8 mouse cellular contexts compared by ENCODE assay signal in the genomic region with DNA sequence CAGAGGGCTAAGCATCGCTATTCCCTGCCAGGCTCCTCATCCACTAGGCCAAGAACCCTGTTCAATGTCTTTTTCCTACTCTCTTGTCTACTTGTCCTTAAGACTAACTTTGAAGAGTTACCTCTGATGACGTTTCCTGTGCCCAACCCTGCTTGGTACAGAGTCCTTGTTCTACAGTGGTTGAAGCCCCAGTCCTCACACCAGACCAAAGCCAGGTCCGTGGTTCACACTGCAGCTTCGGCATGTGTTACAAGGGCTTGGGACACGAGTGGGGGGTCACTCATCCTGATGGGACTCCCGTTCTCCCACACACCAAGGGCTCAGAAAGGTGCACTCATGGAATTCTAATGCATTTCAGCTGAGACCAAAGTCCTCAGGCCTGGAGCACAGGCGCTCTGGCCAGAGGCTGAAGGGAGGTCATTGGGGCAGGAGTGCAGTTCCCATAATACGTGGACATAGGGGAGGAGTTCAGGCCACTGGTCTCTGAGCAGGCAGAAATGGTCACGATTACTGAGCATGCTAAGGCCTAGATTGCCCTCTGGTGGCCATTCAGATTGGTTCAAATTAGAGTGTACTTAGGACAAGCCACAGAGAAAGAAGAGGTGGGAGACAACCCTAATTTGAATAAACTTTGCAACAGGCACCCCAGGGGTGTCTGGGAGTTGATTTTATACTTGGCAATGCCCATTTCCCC.
DNase-seq lines count a peak whose midpoint lies in the region; ATAC-seq lines count a peak whose summit lies in the region.

No protein-coding gene starts in this region.

- no peaks in the 10 kb centered on the region for H3K9me3 ChIP-seq in forebrain, embryonic 14.5 days (replicated peaks; ENCODE audit: control insufficient read depth, low read length)
- H3K9me3 ChIP-seq in forebrain, embryonic 10.5 days = peaks cover 5% of the 10 kb centered on the region; the same call in 1 of the 2 replicates
- H3K9me3 ChIP-seq in embryonic facial prominence, embryonic 10.5 days = peaks cover 3% of the 10 kb centered on the region
- no peaks in the 10 kb centered on the region for H3K9me3 ChIP-seq in liver, embryonic 16.5 days (replicated peaks; ENCODE audit: control insufficient read depth, low read length)

- H3K9ac ChIP-seq in forebrain, embryonic 14.5 days (ENCODE audit: low read length) = no peak overlapping the region
- H3K9ac ChIP-seq in liver, embryonic 16.5 days (ENCODE audit: low read depth, low read length) = no peak overlapping the region

- H3K27ac ChIP-seq in forebrain, embryonic 14.5 days (ENCODE audit: low read depth, low read length) = no peak overlapping the region
- H3K27ac ChIP-seq in forebrain, embryonic 10.5 days = no peak overlapping the region
- no peak overlapping the region for H3K27ac ChIP-seq in embryonic facial prominence, embryonic 10.5 days (replicated peaks)
- no peak overlapping the region for H3K27ac ChIP-seq in liver, embryonic 16.5 days (ENCODE audit: low read length)

- whole genome bisulfite sequencing in forebrain, embryonic 14.5 days = 80% methylated on average over 9 of the region's 9 CpGs
- 80% methylated on average over 9 of the region's 9 CpGs for WGBS in forebrain, embryonic 10.5 days
- WGBS in embryonic facial prominence, embryonic 10.5 days = 84% methylated on average over 9 of the region's 9 CpGs
- WGBS in liver, embryonic 16.5 days (ENCODE audit: insufficient replicate concordance) = 51% methylated on average over 9 of the region's 9 CpGs

- H3K4me2 ChIP-seq in forebrain, embryonic 14.5 days (ENCODE audit: low read length) = no peak overlapping the region
- no peak overlapping the region for H3K4me2 ChIP-seq in liver, embryonic 16.5 days (ENCODE audit: low read depth, low read length)

- DNase-seq in forebrain, embryonic 14.5 days (ENCODE audit: low spot score) = peak; percentile 40
- DNase-seq in forebrain, embryonic 10.5 days (ENCODE audit: extremely low spot score, low spot score) = no peak
- peak; percentile 30 for DNase-seq in right cerebral cortex, adult 18-20 months
- DNase-seq in right cerebral cortex, postnatal 36 days (ENCODE audit: low spot score in 2 of 2) = no peak
- DNase-seq in embryonic facial prominence, embryonic 10.5 days (ENCODE audit: low spot score) = peak; percentile 29
- no peak for DNase-seq in neural tube, embryonic 10.5 days (ENCODE audit: extremely low spot score, low spot score)
- DNase-seq in urinary bladder, postnatal 10 days (ENCODE audit: low spot score) = no peak

- no peak overlapping the region for H3K4me3 ChIP-seq in forebrain, embryonic 14.5 days (ENCODE audit: low read depth, low read length)
- no peak overlapping the region for H3K4me3 ChIP-seq in forebrain, embryonic 10.5 days
- H3K4me3 ChIP-seq in embryonic facial prominence, embryonic 10.5 days = no peak overlapping the region
- H3K4me3 ChIP-seq in liver, embryonic 16.5 days (ENCODE audit: low read depth, low read length) = no peak overlapping the region

- H3K36me3 ChIP-seq in forebrain, embryonic 14.5 days (ENCODE audit: control insufficient read depth, insufficient read depth, low read length) = no peaks in the 10 kb centered on the region
- H3K36me3 ChIP-seq in forebrain, embryonic 10.5 days (replicated peaks) = no peaks in the 10 kb centered on the region
- no peaks in the 10 kb centered on the region for H3K36me3 ChIP-seq in embryonic facial prominence, embryonic 10.5 days (replicated peaks)
- no peaks in the 10 kb centered on the region for H3K36me3 ChIP-seq in liver, embryonic 16.5 days (ENCODE audit: control insufficient read depth, insufficient read depth)

- H3K27me3 ChIP-seq in forebrain, embryonic 14.5 days (replicated peaks; ENCODE audit: control insufficient read depth, insufficient read depth, low read length) = no peaks in the 10 kb centered on the region
- no peaks in the 10 kb centered on the region for H3K27me3 ChIP-seq in forebrain, embryonic 10.5 days (ENCODE audit: poor library complexity, severe bottlenecking)
- H3K27me3 ChIP-seq in embryonic facial prominence, embryonic 10.5 days (replicated peaks; ENCODE audit: low read depth, poor library complexity, severe bottlenecking) = no peaks in the 10 kb centered on the region
- H3K27me3 ChIP-seq in liver, embryonic 16.5 days (ENCODE audit: control insufficient read depth, insufficient read depth, low read depth, low read length) = no peaks in the 10 kb centered on the region

- ATAC-seq in forebrain, embryonic 14.5 days = no peak
- peak; percentile 91 for ATAC-seq in liver, embryonic 16.5 days (ENCODE audit: low read depth)

- no peaks in the 10 kb centered on the region for H3K4me1 ChIP-seq in forebrain, embryonic 14.5 days (ENCODE audit: control insufficient read depth, insufficient read depth, low read length)
- peaks cover 10% of the 10 kb centered on the region for H3K4me1 ChIP-seq in forebrain, embryonic 10.5 days
- H3K4me1 ChIP-seq in embryonic facial prominence, embryonic 10.5 days = peaks cover 12% of the 10 kb centered on the region
- H3K4me1 ChIP-seq in liver, embryonic 16.5 days (ENCODE audit: control insufficient read depth, low read depth, low read length) = no peaks in the 10 kb centered on the region

Comparison
In these comparisons a context has a peak if more than half of its experiments do, and no peak if none do; other contexts are left out.
1. DNase-seq: peak in forebrain, embryonic 14.5 days (single experiment), right cerebral cortex, adult 18-20 months (single experiment) and embryonic facial prominence, embryonic 10.5 days (single experiment); none in forebrain, embryonic 10.5 days (single experiment), right cerebral cortex, postnatal 36 days (0 of 2), neural tube, embryonic 10.5 days (single experiment) and urinary bladder, postnatal 10 days (single experiment).